Mouse (Mus musculus): ENCODE results near the gene Xxylt1. TPM values are rescaled to one million over a fixed set of nuclear protein-coding genes. Genes with fewer than 3 reads are reported as not detected.
"Not testable (repeated sequence)": the region's sequence is repeated elsewhere in the genome, so short reads cannot be mapped to it uniquely, and the experiment has no call there.

The Xxylt1 gene
- polyA plus RNA-seq, 1 experiment from 2014 or later, result 11.7 TPM

GRCm38 (mm10) chr16:31008326-31008725 is 72.9 kb downstream of the Xxylt1 start:
- Histone ChIP-seq H3K9me3 (ENCODE audit: control insufficient read depth, low read length) (no peaks in the 10 kb centered on the region), H3K36me3 (ENCODE audit: control insufficient read depth, insufficient read depth, low read length) (no peaks in the 10 kb centered on the region), H3K4me1 (ENCODE audit: control insufficient read depth, insufficient read depth, low read length) (peaks cover 2% of the 10 kb centered on the region), H3K4me2 (no peak overlapping the region), H3K27me3 (ENCODE audit: control insufficient read depth, insufficient read depth, low read length) (no peaks in the 10 kb centered on the region), H3K27ac (ENCODE audit: low read depth, low read length) (no peak overlapping the region), H3K4me3 (ENCODE audit: low read depth, low read length) (no peak overlapping the region), H3K9ac (ENCODE audit: low read length) (no peak overlapping the region)
- 91% methylated on average over 7 of the region's 7 CpGs for WGBS
- ATAC-seq (ENCODE audit: low FRiP score) (no peak), DNase-seq (ENCODE audit: low spot score, missing footprints) (no peak)

GRCm38 (mm10) chr16:31007582-31007981 is 73.7 kb downstream of the Xxylt1 start:
- no peaks in the 10 kb centered on the region for H3K9me3 ChIP-seq (ENCODE audit: control insufficient read depth, low read length)
- no peaks in the 10 kb centered on the region for H3K36me3 ChIP-seq (ENCODE audit: control insufficient read depth, insufficient read depth, low read length)
- no peak overlapping the region for H3K4me2 ChIP-seq
- H3K4me3 ChIP-seq (ENCODE audit: low read depth, low read length), result no peak overlapping the region
- no peak overlapping the region for H3K9ac ChIP-seq (ENCODE audit: low read length)
- H3K27ac ChIP-seq (ENCODE audit: low read depth, low read length), result no peak overlapping the region
- ATAC-seq (ENCODE audit: low FRiP score) (no peak), DNase-seq (ENCODE audit: low spot score, missing footprints) (no peak)
- peaks cover 2% of the 10 kb centered on the region for H3K4me1 ChIP-seq (ENCODE audit: control insufficient read depth, insufficient read depth, low read length)
- 91% methylated on average over 12 of the region's 12 CpGs for WGBS
- no peaks in the 10 kb centered on the region for H3K27me3 ChIP-seq (ENCODE audit: control insufficient read depth, insufficient read depth, low read length)

- no peaks in the 10 kb centered on the region for H3K27me3 ChIP-seq (ENCODE audit: control insufficient read depth, insufficient read depth, low read length)
- H3K27ac ChIP-seq (ENCODE audit: low read depth, low read length), result no peak overlapping the region
Measured at GRCm38 (mm10) chr16:31005693-31006092, 75.5 kb downstream of the Xxylt1 start.

GRCm38 (mm10) chr16:31004321-31004682 is 76.9 kb downstream of the Xxylt1 start:
- no peak overlapping the region for H3K4me3 ChIP-seq (ENCODE audit: low read depth, low read length)
- WGBS, result 33% methylated on average over 2 of the region's 2 CpGs
- DNase-seq (ENCODE audit: low spot score, missing footprints) (no peak), ATAC-seq (ENCODE audit: low FRiP score) (no peak)
- H3K4me1 ChIP-seq (ENCODE audit: control insufficient read depth, insufficient read depth, low read length), result peaks cover 2% of the 10 kb centered on the region
- no peaks in the 10 kb centered on the region for H3K27me3 ChIP-seq (ENCODE audit: control insufficient read depth, insufficient read depth, low read length)
- H3K4me2 ChIP-seq, result no peak overlapping the region
- H3K27ac ChIP-seq (ENCODE audit: low read depth, low read length), result no peak overlapping the region
- no peaks in the 10 kb centered on the region for H3K9me3 ChIP-seq (ENCODE audit: control insufficient read depth, low read length)
- H3K9ac ChIP-seq (ENCODE audit: low read length), result no peak overlapping the region
- no peaks in the 10 kb centered on the region for H3K36me3 ChIP-seq (ENCODE audit: control insufficient read depth, insufficient read depth, low read length)

More at GRCm38 (mm10) chr16:31005693-31006092, 75.5 kb downstream of the Xxylt1 start:
- Histone ChIP-seq H3K9ac (ENCODE audit: low read length) (no peak overlapping the region), H3K4me3 (ENCODE audit: low read depth, low read length) (no peak overlapping the region), H3K36me3 (ENCODE audit: control insufficient read depth, insufficient read depth, low read length) (no peaks in the 10 kb centered on the region), H3K9me3 (ENCODE audit: control insufficient read depth, low read length) (no peaks in the 10 kb centered on the region), H3K4me2 (no peak overlapping the region), H3K4me1 (ENCODE audit: control insufficient read depth, insufficient read depth, low read length) (peaks cover 2% of the 10 kb centered on the region)
- ATAC-seq (ENCODE audit: low FRiP score), result no peak
- 67% methylated on average over 7 of the region's 7 CpGs for WGBS
- DNase-seq (ENCODE audit: low spot score, missing footprints), result no peak

GRCm38 (mm10) chr16:31003592-31004320 is 77.5 kb downstream of the Xxylt1 start:
- 13% methylated on average over 10 of the region's 10 CpGs for WGBS
- H3K4me3 ChIP-seq (ENCODE audit: low read depth, low read length); H3K9me3 ChIP-seq (ENCODE audit: control insufficient read depth, low read length); H3K9ac ChIP-seq (ENCODE audit: low read length); H3K27me3 ChIP-seq (ENCODE audit: control insufficient read depth, insufficient read depth, low read length); H3K4me1 ChIP-seq (ENCODE audit: control insufficient read depth, insufficient read depth, low read length); DNase-seq (ENCODE audit: low spot score, missing footprints); H3K36me3 ChIP-seq (ENCODE audit: control insufficient read depth, insufficient read depth, low read length); H3K27ac ChIP-seq (ENCODE audit: low read depth, low read length): not testable (repeated sequence)
- peak; percentile 40; the same call in 1 of the 2 replicates for ATAC-seq (ENCODE audit: low FRiP score)
- peak overlapping the region; percentile 4; the same call in 1 of the 2 replicates for H3K4me2 ChIP-seq

GRCm38 (mm10) chr16:31002926-31003325 is 78.3 kb downstream of the Xxylt1 start:
- Histone ChIP-seq H3K9ac (ENCODE audit: low read length) (no peak overlapping the region), H3K27ac (ENCODE audit: low read depth, low read length) (no peak overlapping the region), H3K27me3 (ENCODE audit: control insufficient read depth, insufficient read depth, low read length) (no peaks in the 10 kb centered on the region), H3K4me1 (ENCODE audit: control insufficient read depth, insufficient read depth, low read length) (peaks cover 2% of the 10 kb centered on the region), H3K4me3 (ENCODE audit: low read depth, low read length) (no peak overlapping the region), H3K36me3 (ENCODE audit: control insufficient read depth, insufficient read depth, low read length) (no peaks in the 10 kb centered on the region), H3K4me2 (no peak overlapping the region), H3K9me3 (ENCODE audit: control insufficient read depth, low read length) (no peaks in the 10 kb centered on the region)
- no peak for ATAC-seq (ENCODE audit: low FRiP score)
- no peak for DNase-seq (ENCODE audit: low spot score, missing footprints)
- WGBS, result 72% methylated on average over 6 of the region's 6 CpGs

GRCm38 (mm10) chr16:31002117-31002516 is 79.1 kb downstream of the Xxylt1 start:
- H3K4me3 ChIP-seq (ENCODE audit: low read depth, low read length), result no peak overlapping the region
- H3K36me3 ChIP-seq (ENCODE audit: control insufficient read depth, insufficient read depth, low read length), result no peaks in the 10 kb centered on the region

GRCm38 (mm10) chr16:30998711-30999110 is 82.5 kb downstream of the Xxylt1 start:
- Histone ChIP-seq H3K9ac (ENCODE audit: low read length) (no peak overlapping the region), H3K4me1 (ENCODE audit: control insufficient read depth, insufficient read depth, low read length) (peaks cover 2% of the 10 kb centered on the region; the same call in 1 of the 2 replicates), H3K9me3 (ENCODE audit: control insufficient read depth, low read length) (no peaks in the 10 kb centered on the region), H3K36me3 (ENCODE audit: control insufficient read depth, insufficient read depth, low read length) (no peaks in the 10 kb centered on the region), H3K27ac (ENCODE audit: low read depth, low read length) (no peak overlapping the region), H3K4me3 (ENCODE audit: low read depth, low read length) (no peak overlapping the region), H3K27me3 (ENCODE audit: control insufficient read depth, insufficient read depth, low read length) (no peaks in the 10 kb centered on the region), H3K4me2 (no peak overlapping the region)
- DNase-seq (ENCODE audit: low spot score, missing footprints) (no peak), ATAC-seq (ENCODE audit: low FRiP score) (no peak)
- WGBS, result 83% methylated on average over 1 of the region's 2 CpGs

More at GRCm38 (mm10) chr16:31002117-31002516, 79.1 kb downstream of the Xxylt1 start:
- H3K27me3 ChIP-seq (ENCODE audit: control insufficient read depth, insufficient read depth, low read length), result no peaks in the 10 kb centered on the region
- peaks cover 2% of the 10 kb centered on the region for H3K4me1 ChIP-seq (ENCODE audit: control insufficient read depth, insufficient read depth, low read length)
- H3K4me2 ChIP-seq, result no peak overlapping the region
- H3K9ac ChIP-seq (ENCODE audit: low read length), result no peak overlapping the region
- DNase-seq (ENCODE audit: low spot score, missing footprints) (no peak), ATAC-seq (ENCODE audit: low FRiP score) (no peak)
- no peak overlapping the region for H3K27ac ChIP-seq (ENCODE audit: low read depth, low read length)
- 95% methylated on average over 6 of the region's 6 CpGs for WGBS
- H3K9me3 ChIP-seq (ENCODE audit: control insufficient read depth, low read length), result no peaks in the 10 kb centered on the region

GRCm38 (mm10) chr16:30998048-30998447 is 83.2 kb downstream of the Xxylt1 start:
- H3K9ac ChIP-seq (ENCODE audit: low read length), result no peak overlapping the region
- H3K27me3 ChIP-seq (ENCODE audit: control insufficient read depth, insufficient read depth, low read length), result no peaks in the 10 kb centered on the region
- no peak for DNase-seq (ENCODE audit: low spot score, missing footprints)
- no peaks in the 10 kb centered on the region for H3K9me3 ChIP-seq (ENCODE audit: control insufficient read depth, low read length)
- no peaks in the 10 kb centered on the region for H3K36me3 ChIP-seq (ENCODE audit: control insufficient read depth, insufficient read depth, low read length)
- WGBS, result 90% methylated on average over 2 of the region's 2 CpGs
- H3K4me2 ChIP-seq, result no peak overlapping the region
- H3K27ac ChIP-seq (ENCODE audit: low read depth, low read length), result no peak overlapping the region
- H3K4me1 ChIP-seq (ENCODE audit: control insufficient read depth, insufficient read depth, low read length), result no peaks in the 10 kb centered on the region
- no peak overlapping the region for H3K4me3 ChIP-seq (ENCODE audit: low read depth, low read length)
- no peak for ATAC-seq (ENCODE audit: low FRiP score)
